Mouse (Mus musculus) lung, adult 2 months (tissue): Measurements from ENCODE around the gene Rpgr. TPM values are rescaled to one million over a fixed set of nuclear protein-coding genes. Genes with fewer than 3 reads are reported as not detected.

ENCODE experiments used
- DNase-seq: peaks from one replicate; pipeline ENCODE4 v3.0.0; 2022
- H3K4me1 ChIP-seq: fragments of 200-500 bp; 2 replicates; pipeline ENCODE4 v1.6.1; 2011; ENCODE audit warnings: low read length; ENCODE audit not compliant: control insufficient read depth, insufficient read depth
- H3K4me3 ChIP-seq: fragments of 200-500 bp; replicated peaks from 2 replicates; pipeline ENCODE3; 2011; ENCODE audit warnings: low read depth, mild to moderate bottlenecking, control low read depth, low read length; ENCODE audit errors: extremely low read depth
- CTCF ChIP-seq: fragments of 200-500 bp; IDR thresholded peaks from 2 replicates; pipeline ENCODE4 v1.5.1; 2011; ENCODE audit warnings: mild to moderate bottlenecking, low read length, control low read depth; ENCODE audit not compliant: insufficient read depth
- POLR2A ChIP-seq: fragments of 200-500 bp; IDR thresholded peaks from 2 replicates; pipeline ENCODE4 v1.6.1; 2011; ENCODE audit warnings: low read depth, mild to moderate bottlenecking, control low read depth, low read length, borderline replicate concordance; ENCODE audit errors: extremely low read depth
- WGBS: fragments of 180-500 bp; shearing (Covaris S2); methylation state at CpG from one replicate; pipeline ENCODE4 v1.1.7; 2018; 5-methylcytosine and 5-hydroxymethylcytosine counted together
- polyA plus RNA-seq: library from polyadenylated mRNA; depleted of rRNA; stranded (reverse); fragments of >200 nt; gene quantifications from 2 replicates; pipeline ENCODE4 v1.2.3, GENCODE M21; 2012; rRNA removed

The Rpgr gene
- polyA plus RNA-seq: 1.1 and 2.2 TPM in 2 replicates

DNA sequence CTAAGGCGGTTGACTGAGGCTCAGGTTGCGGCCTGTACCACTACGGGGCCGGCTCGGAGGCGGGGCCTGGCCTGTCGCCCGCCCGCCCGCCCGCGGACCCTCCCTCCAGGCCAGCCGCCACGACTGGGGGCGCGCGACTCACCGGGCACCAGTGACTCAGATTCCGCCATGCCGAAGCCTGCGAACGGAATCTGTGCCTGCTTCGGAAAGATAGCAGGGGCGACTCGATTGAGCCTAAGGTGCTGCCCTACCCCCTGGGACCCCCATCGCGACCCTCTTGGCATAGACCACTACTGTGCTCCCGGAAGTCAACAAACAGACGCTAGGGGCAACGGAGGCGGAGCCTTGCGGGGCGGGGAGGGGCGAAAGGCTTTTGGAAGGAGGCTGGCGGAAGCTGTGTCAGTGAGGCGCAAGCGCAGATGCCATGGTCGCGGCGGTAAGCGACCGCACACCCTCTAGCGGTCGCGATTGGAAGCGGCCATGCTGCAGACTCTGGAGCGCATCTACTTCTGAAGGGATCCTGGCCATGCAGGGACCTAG, at the start of gene Rpgr:
Gene Rpgr, minus strand, starts transcription at position 511 of the 540 bp plus-strand sequence.
- H3K4me3 ChIP-seq: peak within 1 kb of the TSS; percentile 91
- WGBS: 22% methylated on average over 47 of the region's 47 CpGs
- TF ChIP-seq POLR2A (no peak), CTCF (peak; percentile 52)
- H3K4me1 ChIP-seq: no peaks in the 10 kb centered on the region
- peak; percentile 89 for DNase-seq

DNA sequence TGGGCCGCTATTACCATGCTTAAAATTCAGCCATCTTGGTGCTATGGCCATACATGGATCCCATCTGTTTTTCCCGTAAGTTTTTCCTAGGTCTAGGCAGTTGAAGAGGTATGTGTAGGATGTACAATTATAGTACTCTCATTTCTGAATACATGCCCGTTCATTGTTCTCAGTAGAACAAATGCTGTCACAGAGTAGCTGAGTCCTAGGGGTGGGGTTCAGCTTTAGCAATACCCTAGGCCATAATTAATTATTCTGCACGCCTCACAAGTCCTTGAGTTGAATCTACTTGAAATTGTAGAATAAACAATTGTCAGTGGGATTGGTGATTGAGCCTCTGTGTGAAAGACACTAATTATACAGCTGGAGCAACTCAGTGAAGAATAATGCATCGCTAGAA, 41.5 kb upstream of the Rpgr start:
- 60% methylated on average over 5 of the region's 5 CpGs for WGBS
- TF ChIP-seq CTCF: no peak
- TF ChIP-seq POLR2A: no peak
- no peak for DNase-seq
- no peaks in the 10 kb centered on the region; the same call in 1 of the 2 replicates for H3K4me1 ChIP-seq
- no peak overlapping the region for H3K4me3 ChIP-seq

DNA sequence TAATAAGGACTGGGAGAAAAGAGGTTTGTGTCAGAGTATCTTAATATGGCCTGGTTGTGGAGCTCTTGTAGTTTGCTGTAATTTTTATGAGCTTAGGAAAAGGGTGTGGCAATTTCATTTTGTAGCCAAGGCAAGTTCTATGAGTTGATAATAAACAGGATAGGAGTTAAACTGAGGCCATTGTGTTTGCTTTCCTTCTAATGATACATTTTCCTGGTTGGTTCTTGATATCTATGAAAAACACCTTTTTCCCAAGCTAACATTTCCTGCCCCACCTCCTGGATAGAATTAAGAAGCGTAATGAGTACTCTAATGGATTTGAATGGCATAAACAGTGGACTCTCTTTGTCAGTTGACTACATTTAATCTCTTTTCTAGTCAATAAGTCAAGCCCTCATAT, 41.1 kb upstream of the Rpgr start:
- no peak for DNase-seq
- H3K4me3 ChIP-seq: no peak overlapping the region
- TF ChIP-seq CTCF (no peak), POLR2A (no peak)
- 34% methylated on average over 1 of the region's 1 CpGs for WGBS
- H3K4me1 ChIP-seq: no peaks in the 10 kb centered on the region; the same call in 1 of the 2 replicates

DNA sequence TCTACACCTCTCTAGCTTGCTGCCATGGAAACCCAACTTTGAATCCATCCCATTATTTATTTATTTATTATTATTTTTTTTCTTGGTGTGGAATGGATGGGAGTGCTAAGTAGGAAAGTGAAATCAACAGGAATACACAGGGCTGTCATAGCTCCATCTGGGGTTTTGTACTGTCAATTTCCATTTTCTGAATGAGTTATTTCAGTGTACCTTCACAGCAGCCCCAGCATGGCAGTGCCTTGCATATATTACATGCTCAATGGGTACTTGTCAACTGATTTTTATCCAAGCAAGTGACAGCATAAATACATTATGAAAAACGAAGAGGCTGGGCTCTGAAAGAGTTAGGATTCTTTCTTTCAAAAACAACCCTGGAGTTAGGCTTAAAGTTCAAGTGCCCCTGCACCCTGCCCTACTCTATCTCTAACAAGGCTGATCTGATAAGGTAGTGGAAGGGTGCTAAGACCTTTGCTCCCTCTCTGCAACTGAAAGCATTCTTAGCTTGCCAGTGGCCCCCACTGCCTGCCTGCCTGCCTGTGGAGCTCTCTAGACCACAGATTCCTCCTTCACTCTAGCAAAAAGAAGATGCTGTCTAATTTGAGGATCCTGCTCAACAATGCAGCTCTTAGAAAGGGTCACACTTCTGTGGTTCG, 35.3 kb upstream of the Rpgr start, which contains the start of gene Otc:
Gene Otc, plus strand, starts transcription at position 454 of the 653 bp plus-strand sequence.
- WGBS: 34% methylated on average over 2 of the region's 2 CpGs
- TF ChIP-seq CTCF (no peak), POLR2A (no peak)

DNA sequence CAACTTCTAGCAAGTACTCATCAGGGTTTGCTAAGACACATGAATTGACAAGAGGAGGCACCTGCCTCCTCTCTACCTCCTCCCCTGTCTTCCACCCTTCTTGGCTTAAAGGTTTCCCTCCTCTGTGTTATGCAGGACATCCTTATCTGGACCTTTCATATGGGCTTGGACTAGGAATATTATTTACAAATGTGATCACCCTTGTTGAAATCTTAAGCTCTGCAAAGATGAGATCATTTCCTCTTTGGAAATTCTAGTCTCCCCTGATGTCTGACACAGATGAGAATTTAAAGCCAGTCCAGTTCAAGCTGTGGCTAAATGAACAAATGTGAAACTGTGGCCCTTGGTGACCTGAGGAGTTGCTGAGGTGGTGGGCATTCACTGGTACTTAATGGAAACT, 34.6 kb upstream of the Rpgr start:
- no peak for DNase-seq
- Histone ChIP-seq H3K4me3 (no peak overlapping the region), H3K4me1 (peaks cover 2% of the 10 kb centered on the region; the same call in 1 of the 2 replicates)
- TF ChIP-seq POLR2A: no peak

More for the DNA sequence above, 35.3 kb upstream of the Rpgr start, which contains the start of gene Otc:
- DNase-seq: no peak
- H3K4me3 ChIP-seq: no peak within 1 kb of the TSS
- H3K4me1 ChIP-seq: peaks cover 2% of the 10 kb centered on the region; the same call in 1 of the 2 replicates

DNA sequence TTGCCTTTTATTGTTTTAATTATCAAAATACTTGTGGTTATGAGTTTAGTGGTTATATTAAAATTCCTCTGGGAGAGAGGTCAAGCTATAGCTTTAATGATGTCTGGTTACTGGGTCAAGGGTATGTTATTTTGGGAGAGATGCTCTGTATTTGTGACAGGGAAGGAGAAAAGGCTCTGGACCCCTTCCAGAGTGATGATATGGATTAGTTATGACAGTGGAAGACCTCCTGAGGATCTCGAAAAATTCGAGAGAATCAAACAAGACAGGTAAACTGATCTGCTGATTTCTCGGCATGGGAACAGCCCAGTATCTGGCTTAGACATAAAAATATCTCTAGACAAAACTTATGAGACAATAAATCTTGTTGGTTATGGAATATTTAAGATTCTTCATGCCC, 27.2 kb upstream of the Rpgr start:
- Histone ChIP-seq H3K4me1 (no peaks in the 10 kb centered on the region), H3K4me3 (no peak overlapping the region)
- TF ChIP-seq CTCF (no peak), POLR2A (no peak)
- no peak for DNase-seq
- 71% methylated on average over 3 of the region's 3 CpGs for WGBS

DNA sequence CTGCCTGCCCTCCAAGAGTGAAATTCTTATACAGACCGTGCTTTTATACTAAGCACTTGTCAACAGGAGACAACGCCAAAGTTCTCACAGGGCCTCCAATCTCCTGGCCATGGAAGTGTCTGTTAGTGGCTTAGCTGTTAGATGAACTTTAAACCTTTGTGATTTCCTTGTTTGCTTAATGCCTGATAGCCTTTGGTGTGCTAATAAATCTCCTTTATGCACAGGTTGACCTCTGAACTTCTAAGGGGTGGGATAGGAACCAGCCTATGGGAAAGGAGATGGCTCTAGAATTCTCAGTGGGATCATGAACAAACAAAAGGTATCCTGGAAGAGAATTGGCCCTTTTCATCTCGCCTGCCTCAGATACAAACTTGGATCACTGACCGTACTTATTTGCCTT, 22.8 kb upstream of the Rpgr start:
- 56% methylated on average over 4 of the region's 4 CpGs for WGBS
- TF ChIP-seq POLR2A (no peak), CTCF (no peak)

DNA sequence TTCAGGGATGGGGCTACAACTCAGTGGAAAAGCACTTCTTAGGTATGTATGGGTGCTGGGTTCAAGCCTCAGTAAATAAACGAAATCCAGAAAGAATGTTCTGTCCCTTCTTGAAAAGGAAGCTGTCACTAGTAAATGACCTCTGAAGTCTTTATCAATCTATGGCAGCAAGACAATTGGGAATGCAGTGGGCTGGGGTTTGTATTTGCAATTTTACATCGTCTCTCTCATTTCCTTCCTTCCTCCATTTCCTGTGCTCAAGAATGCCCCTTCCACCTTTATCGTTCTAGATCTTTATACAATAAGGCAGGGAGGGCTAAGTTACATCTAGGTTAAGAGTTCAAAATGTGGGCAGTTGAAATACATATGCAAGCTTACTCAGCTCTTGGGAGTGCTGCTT, 17.9 kb upstream of the Rpgr start:
- Histone ChIP-seq H3K4me3 (no peak overlapping the region), H3K4me1 (no peaks in the 10 kb centered on the region; the same call in none of the 2 replicates)
- TF ChIP-seq CTCF (no peak), POLR2A (no peak)
- WGBS: 50% methylated on average over 3 of the region's 3 CpGs
- DNase-seq: no peak

More for the DNA sequence above, 22.8 kb upstream of the Rpgr start:
- Histone ChIP-seq H3K4me3 (no peak overlapping the region), H3K4me1 (no peaks in the 10 kb centered on the region)
- no peak for DNase-seq

DNA sequence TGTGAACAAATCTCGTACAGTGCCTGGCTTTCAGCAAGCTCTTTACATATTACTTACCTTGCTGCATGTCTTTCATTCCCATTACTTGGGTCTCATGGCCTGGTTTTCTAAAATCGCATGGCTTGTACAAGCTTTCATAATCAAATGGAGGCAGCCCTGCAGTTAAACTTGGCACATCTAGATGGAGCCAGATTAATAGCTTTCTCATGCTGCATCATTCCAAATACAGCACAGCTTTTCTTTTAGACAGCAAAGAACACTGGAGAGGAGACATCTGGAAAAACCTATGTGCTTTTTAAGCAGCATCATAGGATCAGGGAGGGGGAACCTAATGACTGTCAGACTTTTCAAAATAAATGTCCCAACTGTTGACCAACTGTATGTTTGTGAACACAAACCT, 16.3 kb upstream of the Rpgr start:
- no peaks in the 10 kb centered on the region; the same call in none of the 2 replicates for H3K4me1 ChIP-seq
- WGBS: 52% methylated on average over 2 of the region's 2 CpGs
- no peak overlapping the region for H3K4me3 ChIP-seq
- TF ChIP-seq CTCF (no peak), POLR2A (no peak)
- no peak for DNase-seq

DNA sequence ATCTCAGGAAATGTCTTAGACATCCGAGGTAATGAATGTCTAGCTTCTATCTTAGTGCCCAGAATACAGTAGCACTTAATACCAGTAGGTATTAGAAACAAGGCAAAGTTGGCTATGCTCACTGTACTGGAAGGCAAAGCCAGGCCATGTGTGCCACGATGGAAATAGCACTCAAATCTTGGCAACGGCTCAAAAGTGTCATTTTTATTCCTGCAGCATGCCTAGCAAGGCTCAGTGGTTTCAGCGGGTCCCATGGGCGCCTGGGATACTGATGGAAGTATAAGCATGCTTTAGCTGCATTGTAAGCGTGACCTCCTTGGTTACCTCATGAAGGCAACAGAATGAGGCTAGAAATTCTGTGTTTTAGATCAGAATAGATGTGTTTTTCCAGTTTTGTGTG, 2.6 kb upstream of the Rpgr start:
- TF ChIP-seq CTCF: no peak
- no peak for TF ChIP-seq POLR2A
- no peak for DNase-seq
- H3K4me3 ChIP-seq: no peak overlapping the region
- 53% methylated on average over 6 of the region's 6 CpGs for WGBS
- no peaks in the 10 kb centered on the region for H3K4me1 ChIP-seq
